Mouse (Mus musculus): ENCODE data around the gene Clmn. TPM values are rescaled to one million over a fixed set of nuclear protein-coding genes. Genes with fewer than 3 reads are reported as not detected.

The Clmn gene
- polyA plus RNA-seq, 1 experiment: 0.01 TPM

DNA sequence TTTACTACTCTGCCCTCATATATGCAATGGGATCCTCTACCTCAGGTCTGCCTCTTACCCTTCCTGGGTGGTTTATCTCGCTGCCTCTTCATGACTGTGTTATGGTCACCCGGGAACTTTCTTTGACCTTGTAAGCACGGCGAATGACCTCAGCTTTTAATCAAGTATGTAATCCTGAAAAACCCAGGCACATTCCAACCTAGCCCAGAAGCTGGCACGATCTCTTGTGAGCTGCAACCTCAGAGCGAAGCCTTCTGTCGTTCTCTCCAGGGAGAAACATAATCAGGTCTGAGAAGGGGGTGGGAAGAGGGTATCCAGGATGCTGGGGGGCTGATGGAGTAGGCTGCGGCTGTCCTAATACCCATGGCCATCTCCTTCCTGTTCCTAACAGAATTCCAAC lies 45.8 kb downstream of the Clmn start:
- Histone ChIP-seq H3K9me3 (ENCODE audit: control insufficient read depth, low read length) (no peaks in the 10 kb centered on the region), H3K36me3 (ENCODE audit: control insufficient read depth) (peaks cover 6% of the 10 kb centered on the region; the same call in 1 of the 2 replicates), H3K4me1 (ENCODE audit: control insufficient read depth) (peaks cover 23% of the 10 kb centered on the region), H3K4me3 (replicated peaks) (no peak overlapping the region), H3K27me3 (ENCODE audit: control insufficient read depth) (peaks cover 4% of the 10 kb centered on the region)
- TF ChIP-seq GATA1 (IDR thresholded peaks at IDR 0.05; ENCODE audit: low read length): no peak

DNA sequence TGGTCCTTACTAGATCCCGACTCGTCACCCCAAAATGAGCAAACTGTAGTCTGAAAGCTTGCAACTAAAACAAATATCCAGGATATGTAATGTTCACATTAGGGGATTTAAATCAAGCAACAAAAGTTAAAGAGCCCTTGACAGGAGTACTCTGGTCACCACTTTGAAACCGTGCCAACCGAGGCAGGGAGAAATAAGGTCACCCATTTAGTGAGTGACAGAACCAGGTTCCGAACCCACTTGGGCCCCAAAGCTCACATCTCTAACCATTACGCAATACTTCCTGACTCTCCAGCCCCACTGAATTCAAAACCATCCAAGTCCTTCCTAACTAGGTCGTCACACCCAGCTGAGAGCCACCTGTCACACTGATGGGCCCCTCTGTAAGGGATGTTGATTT lies 46.8 kb downstream of the Clmn start:
- H3K36me3 ChIP-seq (ENCODE audit: control insufficient read depth): no peaks in the 10 kb centered on the region
- H3K4me3 ChIP-seq (replicated peaks): no peak overlapping the region
- H3K4me1 ChIP-seq (ENCODE audit: control insufficient read depth): peaks cover 13% of the 10 kb centered on the region
- H3K27me3 ChIP-seq (ENCODE audit: control insufficient read depth): peaks cover 4% of the 10 kb centered on the region
- no peak for TF ChIP-seq TAL1 (IDR thresholded peaks at IDR 0.05; ENCODE audit: low read length)
- TF ChIP-seq GATA1 (IDR thresholded peaks at IDR 0.05; ENCODE audit: low read length): no peak
- no peaks in the 10 kb centered on the region for H3K9me3 ChIP-seq (ENCODE audit: control insufficient read depth, low read length)

DNA sequence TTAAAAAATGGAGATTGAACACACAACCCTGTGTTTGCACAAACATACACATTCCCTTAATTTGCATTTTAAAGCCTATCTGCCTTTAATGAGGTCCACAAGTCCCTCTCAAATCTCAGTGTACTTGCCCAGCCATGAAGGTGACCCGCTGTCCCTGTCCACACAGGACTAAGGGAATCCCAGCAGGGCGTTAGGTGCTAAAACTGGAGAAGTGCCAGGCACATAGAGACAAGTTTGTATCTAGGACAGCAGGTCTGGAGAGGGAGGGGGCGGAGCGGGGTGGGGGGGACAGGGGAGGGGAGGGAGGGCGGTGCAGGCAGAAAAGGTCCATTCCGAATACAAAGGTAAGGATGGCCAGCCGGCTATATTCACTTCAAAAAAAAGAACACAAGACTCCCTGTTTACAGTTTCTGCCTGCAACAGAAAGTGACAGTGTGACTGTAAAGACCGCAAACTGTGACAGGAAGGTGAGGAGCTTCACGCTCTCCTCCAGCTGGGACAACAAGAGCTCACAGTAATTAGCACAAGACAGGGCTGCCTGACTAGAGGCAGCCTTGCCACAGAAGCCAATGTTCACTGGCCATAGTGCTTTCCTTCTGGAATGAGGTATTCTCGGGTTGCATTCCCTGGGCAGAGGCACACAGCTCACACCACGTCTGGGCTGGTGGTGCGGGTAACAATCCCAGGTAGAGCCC lies 47.6 kb downstream of the Clmn start:
- Histone ChIP-seq H3K4me1 (ENCODE audit: control insufficient read depth) (peaks cover 6% of the 10 kb centered on the region), H3K36me3 (ENCODE audit: control insufficient read depth) (no peaks in the 10 kb centered on the region), H3K4me3 (replicated peaks) (no peak overlapping the region), H3K9me3 (ENCODE audit: control insufficient read depth, low read length) (no peaks in the 10 kb centered on the region), H3K27me3 (ENCODE audit: control insufficient read depth) (peaks cover 4% of the 10 kb centered on the region)
- TF ChIP-seq GATA1 (IDR thresholded peaks at IDR 0.05; ENCODE audit: low read length): no peak
- TF ChIP-seq TAL1 (IDR thresholded peaks at IDR 0.05; ENCODE audit: low read length): no peak

DNA sequence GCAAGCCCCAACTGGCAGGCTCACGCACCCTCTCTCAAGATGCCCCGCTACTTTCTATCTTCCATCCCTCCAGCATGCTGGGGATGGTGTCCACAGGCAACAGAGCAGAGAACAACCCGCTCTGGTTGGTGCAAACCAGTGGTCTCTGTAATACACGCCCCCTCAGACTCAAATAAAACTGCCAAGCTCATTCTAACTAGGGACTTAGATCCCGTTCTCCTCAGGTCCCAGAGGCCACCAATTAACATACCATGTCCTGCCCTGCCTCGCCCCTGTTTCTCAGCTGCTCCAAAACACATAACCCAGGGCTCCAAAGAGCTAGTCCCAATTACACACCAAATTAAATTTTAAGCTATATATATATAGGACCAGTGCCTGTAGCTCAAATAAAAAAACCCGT lies 50.6 kb downstream of the Clmn start:
- H3K4me3 ChIP-seq (replicated peaks): no peak overlapping the region
- H3K36me3 ChIP-seq (ENCODE audit: control insufficient read depth): no peaks in the 10 kb centered on the region
- 0 out of 2 replicates have a peak, but pooled peaks cover 3% of the 10 kb centered on the region for H3K4me1 ChIP-seq (ENCODE audit: control insufficient read depth)
- H3K9me3 ChIP-seq (ENCODE audit: control insufficient read depth, low read length): no peaks in the 10 kb centered on the region
- peaks cover 6% of the 10 kb centered on the region for H3K27me3 ChIP-seq (ENCODE audit: control insufficient read depth)
- TF ChIP-seq GATA1 (IDR thresholded peaks at IDR 0.05; ENCODE audit: low read length): no peak
- no peak for TF ChIP-seq TAL1 (IDR thresholded peaks at IDR 0.05; ENCODE audit: low read length)

DNA sequence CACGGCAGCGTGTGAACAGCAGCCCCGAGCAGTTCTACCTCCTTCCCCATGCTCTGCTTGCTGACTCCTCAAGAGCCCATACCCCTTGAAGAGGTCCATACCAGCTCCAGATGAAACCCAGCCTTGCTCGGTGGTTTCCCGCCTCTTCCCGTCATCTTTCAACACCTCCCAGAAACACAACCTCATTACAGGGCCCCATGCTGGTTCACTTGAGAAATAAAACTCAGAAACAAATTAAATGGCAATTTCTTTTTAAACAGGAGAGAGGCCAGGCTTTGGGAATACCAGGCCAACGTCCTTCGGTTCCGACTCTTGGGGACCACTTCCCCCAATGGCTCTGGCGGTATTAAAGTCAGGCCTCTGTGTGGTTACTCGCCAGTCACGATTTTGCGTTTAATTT lies 51.1 kb downstream of the Clmn start:
- Histone ChIP-seq H3K36me3 (ENCODE audit: control insufficient read depth) (no peaks in the 10 kb centered on the region), H3K4me1 (ENCODE audit: control insufficient read depth) (0 out of 2 replicates have a peak, but pooled peaks cover 3% of the 10 kb centered on the region), H3K27me3 (ENCODE audit: control insufficient read depth) (peaks cover 6% of the 10 kb centered on the region), H3K9me3 (ENCODE audit: control insufficient read depth, low read length) (no peaks in the 10 kb centered on the region), H3K4me3 (replicated peaks) (no peak overlapping the region)
- no peak for TF ChIP-seq TAL1 (IDR thresholded peaks at IDR 0.05; ENCODE audit: low read length)
- TF ChIP-seq GATA1 (IDR thresholded peaks at IDR 0.05; ENCODE audit: low read length): no peak

DNA sequence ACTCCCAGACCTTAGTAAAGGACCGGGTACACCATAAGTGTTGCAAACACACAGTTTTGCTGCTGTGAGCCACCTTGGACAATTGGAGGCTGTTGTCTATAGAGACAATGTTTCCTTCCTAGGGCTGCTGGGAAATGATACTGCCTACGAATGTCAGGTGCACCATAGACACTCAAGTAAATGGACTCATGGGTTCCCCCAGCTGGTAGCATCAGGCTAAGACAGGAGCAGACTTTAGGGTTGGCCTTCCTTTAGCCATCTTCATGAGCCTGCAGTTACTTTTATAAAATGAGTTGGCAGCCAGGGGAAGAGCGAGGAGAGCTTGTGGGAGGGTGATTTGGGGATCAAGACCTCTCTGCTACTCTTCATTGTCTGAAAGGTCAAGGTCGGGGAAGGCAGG lies 52.2 kb downstream of the Clmn start:
- Histone ChIP-seq H3K27me3 (ENCODE audit: control insufficient read depth) (peaks cover 6% of the 10 kb centered on the region), H3K4me3 (replicated peaks) (no peak overlapping the region), H3K4me1 (ENCODE audit: control insufficient read depth) (0 out of 2 replicates have a peak, but pooled peaks cover 3% of the 10 kb centered on the region), H3K36me3 (ENCODE audit: control insufficient read depth) (no peaks in the 10 kb centered on the region), H3K9me3 (ENCODE audit: control insufficient read depth, low read length) (no peaks in the 10 kb centered on the region)
- TF ChIP-seq GATA1 (IDR thresholded peaks at IDR 0.05; ENCODE audit: low read length) (no peak), TAL1 (IDR thresholded peaks at IDR 0.05; ENCODE audit: low read length) (no peak)

DNA sequence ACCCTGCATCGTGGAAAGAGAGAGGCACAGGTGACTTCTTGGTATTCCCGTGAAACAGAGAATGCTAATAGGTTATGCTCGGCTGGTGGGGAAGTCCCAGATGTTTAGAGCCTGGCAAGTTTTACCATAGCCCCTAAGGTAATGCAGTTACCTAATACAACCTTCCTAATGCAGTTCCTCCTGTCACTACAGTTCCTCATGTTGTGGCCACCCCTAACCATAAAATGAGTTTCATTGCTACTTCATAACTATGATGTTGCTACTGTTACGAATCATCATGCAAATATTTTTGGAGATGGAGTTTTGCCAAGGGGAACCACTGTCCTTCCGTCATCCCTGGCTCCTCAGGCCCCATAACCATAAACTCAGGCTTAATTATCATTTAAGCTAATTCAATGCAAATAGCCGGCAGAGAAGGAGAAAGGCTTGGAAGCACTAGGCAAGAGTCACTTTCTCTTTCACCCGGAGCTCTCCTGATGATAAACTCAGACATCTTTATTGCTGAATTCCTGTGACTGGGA lies 53.9 kb downstream of the Clmn start:
- H3K4me1 ChIP-seq (ENCODE audit: control insufficient read depth): no peaks in the 10 kb centered on the region
- no peaks in the 10 kb centered on the region for H3K36me3 ChIP-seq (ENCODE audit: control insufficient read depth)
- no peak overlapping the region for H3K4me3 ChIP-seq (replicated peaks)
- peaks cover 5% of the 10 kb centered on the region; the same call in 1 of the 2 replicates for H3K27me3 ChIP-seq (ENCODE audit: control insufficient read depth)
- no peaks in the 10 kb centered on the region for H3K9me3 ChIP-seq (ENCODE audit: control insufficient read depth, low read length)
- no peak for TF ChIP-seq GATA1 (IDR thresholded peaks at IDR 0.05; ENCODE audit: low read length)
- no peak for TF ChIP-seq TAL1 (IDR thresholded peaks at IDR 0.05; ENCODE audit: low read length)

DNA sequence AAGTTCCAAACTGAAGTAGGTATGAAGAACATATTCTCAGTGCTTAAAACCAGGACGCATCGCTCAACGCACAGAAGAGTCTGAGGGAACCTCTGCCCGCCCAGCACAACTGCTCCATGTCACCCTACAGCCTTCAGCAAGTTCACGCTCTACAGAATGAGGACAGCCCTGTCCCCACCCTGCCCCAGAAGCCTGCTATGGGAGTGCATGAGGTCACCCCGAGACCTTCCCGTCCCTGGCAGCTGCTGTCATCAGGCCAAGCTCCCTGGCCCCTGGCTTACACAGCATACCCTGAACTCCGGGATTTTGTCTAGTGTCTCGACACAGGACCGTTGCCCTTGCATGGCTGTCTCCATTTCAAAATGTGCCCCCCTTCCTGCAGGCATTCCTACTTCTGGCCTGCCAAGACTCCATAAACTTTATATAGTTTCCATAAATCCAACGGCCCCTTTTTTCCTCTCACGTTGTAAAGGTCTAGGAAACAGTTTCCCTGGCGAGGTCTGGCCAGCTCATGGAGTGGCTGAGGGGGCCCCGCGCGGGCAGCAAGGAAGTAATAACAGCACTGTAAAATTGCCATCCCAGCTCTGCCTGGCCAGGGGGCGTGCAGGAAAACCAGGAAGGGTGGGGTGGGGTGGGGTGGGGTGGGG lies 56.3 kb downstream of the Clmn start:
- H3K9me3 ChIP-seq (ENCODE audit: control insufficient read depth, low read length): no peaks in the 10 kb centered on the region
- no peak for TF ChIP-seq TAL1 (IDR thresholded peaks at IDR 0.05; ENCODE audit: low read length)
- TF ChIP-seq GATA1 (IDR thresholded peaks at IDR 0.05; ENCODE audit: low read length): no peak
- H3K36me3 ChIP-seq (ENCODE audit: control insufficient read depth): no peaks in the 10 kb centered on the region
- H3K27me3 ChIP-seq (ENCODE audit: control insufficient read depth): peaks cover 5% of the 10 kb centered on the region; the same call in 1 of the 2 replicates
- H3K4me3 ChIP-seq (replicated peaks): no peak overlapping the region
- no peaks in the 10 kb centered on the region for H3K4me1 ChIP-seq (ENCODE audit: control insufficient read depth)

DNA sequence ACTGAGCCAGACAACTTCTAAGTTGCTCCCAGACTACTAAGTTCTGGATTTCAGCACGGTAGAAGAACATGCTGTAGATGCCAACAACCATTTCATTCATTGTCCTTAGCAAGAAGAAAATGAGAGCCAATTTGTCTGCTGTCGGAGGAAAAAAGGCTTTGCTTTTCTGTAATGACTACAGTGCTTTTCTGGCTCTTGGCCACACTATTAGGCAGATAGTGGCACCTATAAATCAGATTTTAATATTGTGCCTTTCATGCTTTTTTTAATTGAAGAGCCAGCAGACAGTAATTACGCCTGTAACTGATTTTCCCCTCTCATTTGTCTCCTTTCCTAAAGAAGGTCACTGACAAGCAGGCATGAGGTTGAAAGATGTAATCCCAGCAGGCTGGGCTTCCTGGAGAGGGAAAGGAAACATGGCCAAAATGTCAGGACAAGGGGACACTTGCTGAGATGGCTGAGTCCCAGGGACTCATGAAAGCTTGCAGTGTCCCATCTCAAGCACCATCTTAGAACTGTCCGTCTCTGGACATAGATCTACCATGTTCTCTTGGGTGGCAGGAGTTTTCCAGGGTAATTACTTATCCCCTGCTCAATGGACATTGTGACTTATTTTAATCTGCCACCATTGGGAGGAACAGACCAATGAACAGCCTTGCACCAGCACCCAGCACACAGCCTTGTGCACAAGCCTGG lies 58.0 kb downstream of the Clmn start:
- TF ChIP-seq TAL1 (IDR thresholded peaks at IDR 0.05; ENCODE audit: low read length) (no peak), GATA1 (IDR thresholded peaks at IDR 0.05; ENCODE audit: low read length) (no peak)
- H3K4me3 ChIP-seq (replicated peaks): no peak overlapping the region
- H3K9me3 ChIP-seq (ENCODE audit: control insufficient read depth, low read length): no peaks in the 10 kb centered on the region
- H3K36me3 ChIP-seq (ENCODE audit: control insufficient read depth): no peaks in the 10 kb centered on the region
- H3K27me3 ChIP-seq (ENCODE audit: control insufficient read depth): peaks cover 5% of the 10 kb centered on the region; the same call in 1 of the 2 replicates
- H3K4me1 ChIP-seq (ENCODE audit: control insufficient read depth): no peaks in the 10 kb centered on the region
